Comparison of ENCODE assay signal across 18 mouse cellular contexts in the genomic region with DNA sequence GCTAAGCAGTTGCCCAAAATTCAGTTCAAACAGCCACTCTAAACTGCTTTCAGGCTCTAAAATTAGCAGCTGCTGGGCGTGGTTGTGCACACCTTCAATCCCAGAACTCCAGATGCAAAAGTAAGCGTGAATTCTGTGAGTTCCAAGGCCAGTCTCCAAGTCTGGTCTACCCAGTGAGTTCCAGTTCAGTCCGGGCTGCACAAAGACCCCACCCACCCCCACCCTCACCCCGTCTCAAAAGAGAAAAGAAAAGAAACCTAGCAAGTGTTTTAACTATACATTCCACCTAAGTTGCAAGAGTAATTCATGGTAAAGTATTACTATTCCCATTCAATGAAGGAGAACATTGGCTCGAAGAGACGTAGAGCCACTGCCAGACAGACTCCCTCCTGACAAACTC. TPM values are rescaled to one million over a fixed set of nuclear protein-coding genes. Genes with fewer than 3 reads are reported as not detected.
DNase-seq lines count a peak whose midpoint lies in the region; ATAC-seq and TF ChIP-seq lines count a peak whose summit lies in the region.
"Had no signal": no experiment of that assay in that cellular context is flagged by ENCODE, and none has a peak within 500 bp of the region (broad histone marks: within the 10 kb centered on the region; RNA-seq: fewer than 3 reads in every experiment).

No protein-coding gene starts in this region.

- H3K27me3 ChIP-seq in E14TG2a.4 (ENCODE audit: insufficient read depth, low read length), result no peaks in the 10 kb centered on the region; the same call in 1 of the 2 replicates
- no peaks in the 10 kb centered on the region for H3K27me3 ChIP-seq in ES-Bruce4 (ENCODE audit: control insufficient read depth, insufficient read depth, low read length, poor library complexity, severe bottlenecking)
- H3K27me3 ChIP-seq in midbrain, embryonic 15.5 days (replicated peaks), result no peaks in the 10 kb centered on the region
- H3K27me3 ChIP-seq: forebrain, embryonic 15.5 days; Patski had no signal

- H3K4me3 ChIP-seq in E14TG2a.4 (replicated peaks; ENCODE audit: low read length), result peak overlapping the region; percentile 29; the same call in 1 of the 2 replicates
- H3K4me3 ChIP-seq in ES-Bruce4 (ENCODE audit: low read depth, low read length), result no peak overlapping the region
- H3K4me3 ChIP-seq in midbrain, embryonic 15.5 days, result no peak overlapping the region
- H3K4me3 ChIP-seq: embryonic facial prominence, embryonic 10.5 days; embryonic facial prominence, embryonic 12.5 days; forebrain, embryonic 13.5 days; forebrain, embryonic 15.5 days had no signal

- H3K4me1 ChIP-seq in E14TG2a.4 (replicated peaks; ENCODE audit: low read depth, low read length) (peaks cover 38% of the 10 kb centered on the region), ES-Bruce4 (ENCODE audit: control insufficient read depth, insufficient read depth, low read length) (no peaks in the 10 kb centered on the region)
- H3K4me1 ChIP-seq in midbrain, embryonic 15.5 days, result no peaks in the 10 kb centered on the region
- H3K4me1 ChIP-seq: embryonic facial prominence, embryonic 12.5 days; forebrain, embryonic 13.5 days; forebrain, embryonic 15.5 days had no signal

- H3K9ac ChIP-seq in ES-Bruce4 (ENCODE audit: low read depth, poor library complexity, severe bottlenecking), result peak overlapping the region; percentile 66
- H3K9ac ChIP-seq in midbrain, embryonic 15.5 days, result no peak overlapping the region
- H3K9ac ChIP-seq: embryonic facial prominence, embryonic 12.5 days; forebrain, embryonic 13.5 days; forebrain, embryonic 15.5 days; forebrain, postnatal 0 days had no signal

- no peak for ATAC-seq in midbrain, embryonic 15.5 days (replicated peaks)
- no peak for ATAC-seq in inflammation-experienced regulatory T-cells, adult 6 months
- ATAC-seq: activated CD4-positive, CD25-positive, alpha-beta regulatory T cell, adult 4 months; forebrain, embryonic 13.5 days; forebrain, embryonic 15.5 days; forebrain, postnatal 0 days; Patski had no signal

- peak; percentile 17 for DNase-seq in R1 (ENCODE audit: low read depth, low spot score)
- no peak for DNase-seq in lung, postnatal 10 days
- DNase-seq: adrenal gland, adult 8-10 months; cerebellum, adult 11-12 months; cerebellum, adult 2 months; cerebellum, adult 9-10 months; forebrain, postnatal 0 days had no signal

- peak; percentile 87 for TF ChIP-seq EP300 in ES-Bruce4 (IDR thresholded peaks at IDR 0.05; ENCODE audit: insufficient read depth, low read depth, low read length)

- no peak for TF ChIP-seq POLR2A in ES-Bruce4 (IDR thresholded peaks at IDR 0.05; ENCODE audit: insufficient read depth, low read length)

- WGBS in midbrain, embryonic 15.5 days, result 84% methylated on average over 6 of the region's 6 CpGs

- TF ChIP-seq CTCF in E14TG2a.4 (conservative IDR thresholded peaks at IDR 0.05; ENCODE audit: low read length) (no peak), ES-Bruce4 (IDR thresholded peaks at IDR 0.05; ENCODE audit: low read depth, low read length) (no peak)

- peak overlapping the region; percentile 97 for H3K27ac ChIP-seq in ES-Bruce4 (ENCODE audit: insufficient read depth, low read length)
- no peak overlapping the region for H3K27ac ChIP-seq in midbrain, embryonic 15.5 days
- H3K27ac ChIP-seq: embryonic facial prominence, embryonic 10.5 days; embryonic facial prominence, embryonic 12.5 days; forebrain, embryonic 13.5 days; forebrain, embryonic 15.5 days had no signal

- no peak overlapping the region for H3K4me2 ChIP-seq in midbrain, embryonic 15.5 days
- H3K4me2 ChIP-seq: embryonic facial prominence, embryonic 12.5 days; forebrain, embryonic 13.5 days; forebrain, embryonic 15.5 days had no signal

- no peaks in the 10 kb centered on the region for H3K9me3 ChIP-seq in E14TG2a.4 (ENCODE audit: low read length)
- H3K9me3 ChIP-seq in ES-Bruce4 (replicated peaks; ENCODE audit: control insufficient read depth, insufficient read depth, low read length, poor library complexity, severe bottlenecking), result no peaks in the 10 kb centered on the region
- H3K9me3 ChIP-seq in midbrain, embryonic 15.5 days, result no peaks in the 10 kb centered on the region
- H3K9me3 ChIP-seq: embryonic facial prominence, embryonic 10.5 days; embryonic facial prominence, embryonic 12.5 days; forebrain, embryonic 13.5 days; forebrain, embryonic 15.5 days; G1E had no signal

- H3K36me3 ChIP-seq in E14TG2a.4 (ENCODE audit: insufficient read depth, low read length), result no peaks in the 10 kb centered on the region
- no peaks in the 10 kb centered on the region for H3K36me3 ChIP-seq in ES-Bruce4 (ENCODE audit: control insufficient read depth, insufficient read depth, low read length, poor library complexity, severe bottlenecking)
- no peaks in the 10 kb centered on the region for H3K36me3 ChIP-seq in midbrain, embryonic 15.5 days (replicated peaks)
- H3K36me3 ChIP-seq: embryonic facial prominence, embryonic 10.5 days; embryonic facial prominence, embryonic 12.5 days; forebrain, embryonic 15.5 days had no signal

RNA-seq across cellular contexts. Expression of gene Ank2, which starts 45.9 kb away (rescaled TPM):
- 29.9 and 31.4 TPM in 2 replicates for polyA plus RNA-seq in ES-Bruce4 (2011; ENCODE audit: insufficient read depth, insufficient read length, low read depth, missing spikeins)
- polyA plus RNA-seq in midbrain, embryonic 15.5 days (2015; fragmentation: Nextera tagmentation; extraction: Ambion mirVana), result 192 and 216 TPM in 2 replicates
- polyA plus RNA-seq in inflammation-experienced regulatory T-cells, adult 6 months (2017; shearing (Covaris generic)), result under 1 TPM in 2 of 3 experiments, not detected in 1; 0.41 to 0.54 TPM

Comparison
In these comparisons a context has a peak if more than half of its experiments do, and no peak if none do; other contexts are left out.
1. RNA of gene Ank2, which starts 45.9 kb away (polyA plus RNA-seq): 192 to 216 TPM in midbrain, embryonic 15.5 days and 29.9 to 31.4 TPM in ES-Bruce4; 0.41 to 0.54 TPM in inflammation-experienced regulatory T-cells, adult 6 months; every median in the first group is over 10 times any median in the second.